Mouse (Mus musculus) kidney, embryonic 16.5 days (tissue): ENCODE results near the gene Snapc3. TPM values are rescaled to one million over a fixed set of nuclear protein-coding genes. Genes with fewer than 3 reads are reported as not detected.

Experiments
- ATAC-seq: fragments of 200-750 bp; cut with Nextera tagmentation; 2 replicates; pipeline ENCODE4 v1.8.0; 2017; ENCODE audit warnings: moderate TSS enrichment; ENCODE audit not compliant: low FRiP score, low TSS enrichment
- H3K27ac ChIP-seq: fragments of 300-500 bp; sonication (generic); 2 replicates; pipeline ENCODE4 v1.5.1; 2014; ENCODE audit warnings: low read length
- H3K27me3 ChIP-seq: fragments of 300-500 bp; sonication (generic); 2 replicates; pipeline ENCODE4 v1.6.1; 2014; ENCODE audit warnings: low read length, control low read depth, mixed read lengths; ENCODE audit not compliant: insufficient read depth
- H3K36me3 ChIP-seq: fragments of 300-500 bp; sonication (generic); 2 replicates; pipeline ENCODE4 v1.6.1; 2014; ENCODE audit warnings: low read length, control low read depth, mixed read lengths; ENCODE audit not compliant: insufficient read depth
- H3K4me1 ChIP-seq: fragments of 300-500 bp; sonication (generic); 2 replicates; pipeline ENCODE4 v1.6.1; 2014; ENCODE audit warnings: low read length, control low read depth, mixed read lengths; ENCODE audit not compliant: insufficient read depth
- H3K4me2 ChIP-seq: fragments of 300-500 bp; sonication (generic); replicated peaks from 2 replicates; pipeline ENCODE4 v1.6.1; 2014; ENCODE audit warnings: low read depth, low read length
- H3K4me3 ChIP-seq: fragments of 300-500 bp; sonication (generic); 2 replicates; pipeline ENCODE4 v1.5.1; 2014; ENCODE audit warnings: mild to moderate bottlenecking, low read length
- H3K9ac ChIP-seq: fragments of 300-500 bp; sonication (generic); replicated peaks from 2 replicates; pipeline ENCODE4 v1.6.1; 2014; ENCODE audit warnings: low read length
- H3K9me3 ChIP-seq: fragments of 300-500 bp; sonication (generic); 2 replicates; pipeline ENCODE4 v1.6.1; 2016; ENCODE audit warnings: low read length, control low read depth
- WGBS: fragments of 180-500 bp; shearing (Covaris S2); extraction: QIAGEN DNeasy Blood & Tissue Kit; methylation state at CpG from one replicate; pipeline ENCODE4 v1.1.7; 2014; 5-methylcytosine and 5-hydroxymethylcytosine counted together
- polyA plus RNA-seq: library from polyadenylated mRNA; unstranded; fragments of >200 nt; fragmentation: Nextera tagmentation; extraction: Ambion mirVana; gene quantifications from 2 replicates; pipeline ENCODE4 v1.2.1, GENCODE M21; 2015

The Snapc3 gene
- 43.9 and 45.7 TPM in 2 replicates for polyA plus RNA-seq

GRCm38 (mm10) chr4:83417160-83417819 is at the start of gene Snapc3:
Gene Snapc3, plus strand, starts transcription at chr4:83417724.
- H3K4me1 ChIP-seq: peaks cover 13% of the 10 kb centered on the region
- peak within 1 kb of the TSS; percentile 98 for H3K4me3 ChIP-seq
- H3K36me3 ChIP-seq: 0 out of 2 replicates have a peak, but pooled peaks cover 3% of the 10 kb centered on the region
- WGBS: under 1% methylated on average over 41 of the region's 41 CpGs
- peak within 1 kb of the TSS; percentile 97 for H3K9ac ChIP-seq
- peak within 1 kb of the TSS; percentile 86 for H3K27ac ChIP-seq
- H3K27me3 ChIP-seq: no peaks in the 10 kb centered on the region
- no peaks in the 10 kb centered on the region for H3K9me3 ChIP-seq
- H3K4me2 ChIP-seq: peak within 1 kb of the TSS; percentile 74
- peak; percentile 100 for ATAC-seq

- ATAC-seq: no peak
- WGBS: 60% methylated on average over 4 of the region's 4 CpGs
- H3K4me2 ChIP-seq: no peak overlapping the region
These were observed 44.1 kb upstream of the Snapc3 start for GRCm38 (mm10) chr4:83373381-83373780.

GRCm38 (mm10) chr4:83375650-83376049 is 41.9 kb upstream of the Snapc3 start:
- no peak overlapping the region for H3K4me2 ChIP-seq
- WGBS: 55% methylated on average over 6 of the region's 6 CpGs
- H3K4me1 ChIP-seq: no peaks in the 10 kb centered on the region
- no peak overlapping the region for H3K4me3 ChIP-seq
- no peak for ATAC-seq
- H3K36me3 ChIP-seq: no peaks in the 10 kb centered on the region
- no peak overlapping the region for H3K27ac ChIP-seq
- no peaks in the 10 kb centered on the region for H3K27me3 ChIP-seq
- H3K9me3 ChIP-seq: no peaks in the 10 kb centered on the region
- H3K9ac ChIP-seq: no peak overlapping the region

More at GRCm38 (mm10) chr4:83373381-83373780, 44.1 kb upstream of the Snapc3 start:
- H3K36me3 ChIP-seq: no peaks in the 10 kb centered on the region
- no peak overlapping the region for H3K27ac ChIP-seq
- no peaks in the 10 kb centered on the region for H3K4me1 ChIP-seq
- no peaks in the 10 kb centered on the region for H3K27me3 ChIP-seq
- H3K4me3 ChIP-seq: no peak overlapping the region
- no peak overlapping the region for H3K9ac ChIP-seq
- H3K9me3 ChIP-seq: no peaks in the 10 kb centered on the region

- H3K27me3 ChIP-seq: no peaks in the 10 kb centered on the region
- WGBS: 75% methylated on average over 7 of the region's 7 CpGs
- H3K9me3 ChIP-seq: no peaks in the 10 kb centered on the region
- H3K27ac ChIP-seq: no peak overlapping the region
- no peak overlapping the region for H3K4me2 ChIP-seq
- no peaks in the 10 kb centered on the region for H3K36me3 ChIP-seq
- no peak overlapping the region for H3K9ac ChIP-seq
- H3K4me3 ChIP-seq: no peak overlapping the region
- H3K4me1 ChIP-seq: no peaks in the 10 kb centered on the region
- ATAC-seq: no peak
These were observed 41.0 kb upstream of the Snapc3 start for GRCm38 (mm10) chr4:83376461-83377015.

- Histone ChIP-seq H3K4me2 (no peak overlapping the region), H3K4me1 (no peaks in the 10 kb centered on the region), H3K36me3 (no peaks in the 10 kb centered on the region), H3K4me3 (no peak overlapping the region), H3K9ac (no peak overlapping the region), H3K9me3 (no peaks in the 10 kb centered on the region), H3K27me3 (no peaks in the 10 kb centered on the region), H3K27ac (no peak overlapping the region)
- no peak for ATAC-seq
These were observed 38.5 kb upstream of the Snapc3 start for GRCm38 (mm10) chr4:83379036-83379435.

GRCm38 (mm10) chr4:83379746-83380145 is 37.8 kb upstream of the Snapc3 start:
- ATAC-seq: no peak
- H3K27me3 ChIP-seq: no peaks in the 10 kb centered on the region
- no peaks in the 10 kb centered on the region for H3K36me3 ChIP-seq
- H3K9ac ChIP-seq: no peak overlapping the region
- no peak overlapping the region for H3K4me3 ChIP-seq
- no peaks in the 10 kb centered on the region for H3K9me3 ChIP-seq
- no peak overlapping the region for H3K4me2 ChIP-seq
- no peaks in the 10 kb centered on the region for H3K4me1 ChIP-seq
- 87% methylated on average over 6 of the region's 6 CpGs for WGBS
- no peak overlapping the region for H3K27ac ChIP-seq

GRCm38 (mm10) chr4:83380266-83380665 is 37.3 kb upstream of the Snapc3 start:
- no peaks in the 10 kb centered on the region for H3K9me3 ChIP-seq
- H3K4me2 ChIP-seq: no peak overlapping the region
- no peaks in the 10 kb centered on the region for H3K4me1 ChIP-seq
- no peak for ATAC-seq
- H3K27ac ChIP-seq: no peak overlapping the region
- H3K4me3 ChIP-seq: no peak overlapping the region
- H3K9ac ChIP-seq: no peak overlapping the region
- WGBS: 69% methylated on average over 4 of the region's 4 CpGs
- no peaks in the 10 kb centered on the region for H3K27me3 ChIP-seq
- no peaks in the 10 kb centered on the region for H3K36me3 ChIP-seq

GRCm38 (mm10) chr4:83383899-83384490 is 33.5 kb upstream of the Snapc3 start:
- Histone ChIP-seq H3K9me3 (no peaks in the 10 kb centered on the region), H3K4me1 (no peaks in the 10 kb centered on the region), H3K4me2 (no peak overlapping the region), H3K36me3 (no peaks in the 10 kb centered on the region), H3K4me3 (no peak overlapping the region), H3K27ac (no peak overlapping the region), H3K27me3 (no peaks in the 10 kb centered on the region), H3K9ac (no peak overlapping the region)
- WGBS: 68% methylated on average over 6 of the region's 6 CpGs
- ATAC-seq: no peak

GRCm38 (mm10) chr4:83385091-83385490 is 32.4 kb upstream of the Snapc3 start:
- Histone ChIP-seq H3K36me3 (no peaks in the 10 kb centered on the region), H3K4me2 (no peak overlapping the region), H3K9me3 (no peaks in the 10 kb centered on the region), H3K4me1 (no peaks in the 10 kb centered on the region), H3K27ac (no peak overlapping the region), H3K27me3 (no peaks in the 10 kb centered on the region), H3K4me3 (no peak overlapping the region), H3K9ac (no peak overlapping the region)
- ATAC-seq: no peak

GRCm38 (mm10) chr4:83390551-83390950 is 27.0 kb upstream of the Snapc3 start:
- Histone ChIP-seq H3K4me3 (no peak overlapping the region), H3K4me2 (no peak overlapping the region), H3K9ac (no peak overlapping the region), H3K4me1 (no peaks in the 10 kb centered on the region), H3K36me3 (no peaks in the 10 kb centered on the region), H3K27ac (no peak overlapping the region), H3K9me3 (no peaks in the 10 kb centered on the region), H3K27me3 (no peaks in the 10 kb centered on the region)
- no peak for ATAC-seq
- WGBS: 15% methylated on average over 2 of the region's 2 CpGs
